Mouse (Mus musculus) forebrain, embryonic 13.5 days (tissue): Measurements from ENCODE around the gene Ankrd34c. TPM values are rescaled to one million over a fixed set of nuclear protein-coding genes. Genes with fewer than 3 reads are reported as not detected.

Experiments
- ATAC-seq: fragments of 200-750 bp; cut with Nextera tagmentation; 2 replicates; pipeline ENCODE4 v1.8.0; 2017
- H3K27ac ChIP-seq: fragments of 300-500 bp; sonication (generic); 2 replicates; pipeline ENCODE4 v1.5.1; 2015; ENCODE audit warnings: inconsistent platforms, mild to moderate bottlenecking, moderate library complexity
- H3K27me3 ChIP-seq: fragments of 300-500 bp; sonication (generic); 2 replicates; pipeline ENCODE4 v1.6.1; 2015; ENCODE audit warnings: mild to moderate bottlenecking, inconsistent platforms
- H3K36me3 ChIP-seq: fragments of 300-500 bp; sonication (generic); 2 replicates; pipeline ENCODE4 v1.6.1; 2015; ENCODE audit warnings: mild to moderate bottlenecking, inconsistent platforms; ENCODE audit not compliant: poor library complexity, severe bottlenecking
- H3K4me1 ChIP-seq: fragments of 300-500 bp; sonication (generic); 2 replicates; pipeline ENCODE4 v1.6.1; 2015; ENCODE audit warnings: inconsistent platforms
- H3K4me2 ChIP-seq: fragments of 300-500 bp; sonication (generic); 2 replicates; pipeline ENCODE4 v1.6.1; 2015; ENCODE audit warnings: inconsistent platforms, mild to moderate bottlenecking, moderate library complexity
- H3K4me3 ChIP-seq: fragments of 300-500 bp; sonication (generic); 2 replicates; pipeline ENCODE4 v1.5.1; 2015; ENCODE audit warnings: mild to moderate bottlenecking, inconsistent platforms
- H3K9ac ChIP-seq: fragments of 300-500 bp; sonication (generic); 2 replicates; pipeline ENCODE4 v1.6.1; 2015; ENCODE audit warnings: mild to moderate bottlenecking, inconsistent platforms
- H3K9me3 ChIP-seq: fragments of 300-500 bp; sonication (generic); replicated peaks from 2 replicates; pipeline ENCODE4 v1.6.1; 2016; ENCODE audit warnings: inconsistent platforms
- WGBS: fragments of 180-500 bp; shearing (Covaris S2); methylation state at CpG from one replicate; pipeline ENCODE4 v1.1.7; 2015; 5-methylcytosine and 5-hydroxymethylcytosine counted together
- polyA plus RNA-seq: library from polyadenylated mRNA; unstranded; fragments of >200 nt; fragmentation: Nextera tagmentation; extraction: Ambion mirVana; gene quantifications from 2 replicates; pipeline ENCODE4 v1.2.1, GENCODE M21; 2015

Gene Ankrd34c
- polyA plus RNA-seq, 1 experiment from 2014 or later = not detected

DNA sequence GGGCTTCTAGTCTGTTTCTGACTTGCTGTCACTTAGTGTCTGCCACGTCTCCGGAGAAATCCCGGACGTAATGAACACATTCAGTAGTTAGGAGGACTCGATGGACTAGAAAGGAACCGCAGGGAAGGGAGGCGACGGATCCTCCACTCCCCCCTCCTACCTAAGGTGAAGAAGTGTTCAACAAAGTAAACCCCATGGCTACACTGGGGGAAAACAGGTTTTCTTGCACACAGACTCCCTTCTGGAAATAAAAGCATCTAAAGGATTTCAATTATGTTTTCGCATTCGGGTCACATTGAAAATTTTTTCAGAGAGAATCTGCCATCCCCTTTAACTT, 33.1 kb downstream of the Ankrd34c start:
- Histone ChIP-seq H3K9me3 (no peaks in the 10 kb centered on the region), H3K36me3 (peaks cover 17% of the 10 kb centered on the region; the same call in 1 of the 2 replicates), H3K27ac (peak overlapping the region; percentile 70), H3K4me3 (peak overlapping the region; percentile 49), H3K4me1 (peaks cover 7% of the 10 kb centered on the region), H3K27me3 (no peaks in the 10 kb centered on the region), H3K4me2 (peak overlapping the region; percentile 90), H3K9ac (peak overlapping the region; percentile 74)
- 9% methylated on average over 10 of the region's 10 CpGs for WGBS
- no peak; the same call in 1 of the 2 replicates for ATAC-seq

DNA sequence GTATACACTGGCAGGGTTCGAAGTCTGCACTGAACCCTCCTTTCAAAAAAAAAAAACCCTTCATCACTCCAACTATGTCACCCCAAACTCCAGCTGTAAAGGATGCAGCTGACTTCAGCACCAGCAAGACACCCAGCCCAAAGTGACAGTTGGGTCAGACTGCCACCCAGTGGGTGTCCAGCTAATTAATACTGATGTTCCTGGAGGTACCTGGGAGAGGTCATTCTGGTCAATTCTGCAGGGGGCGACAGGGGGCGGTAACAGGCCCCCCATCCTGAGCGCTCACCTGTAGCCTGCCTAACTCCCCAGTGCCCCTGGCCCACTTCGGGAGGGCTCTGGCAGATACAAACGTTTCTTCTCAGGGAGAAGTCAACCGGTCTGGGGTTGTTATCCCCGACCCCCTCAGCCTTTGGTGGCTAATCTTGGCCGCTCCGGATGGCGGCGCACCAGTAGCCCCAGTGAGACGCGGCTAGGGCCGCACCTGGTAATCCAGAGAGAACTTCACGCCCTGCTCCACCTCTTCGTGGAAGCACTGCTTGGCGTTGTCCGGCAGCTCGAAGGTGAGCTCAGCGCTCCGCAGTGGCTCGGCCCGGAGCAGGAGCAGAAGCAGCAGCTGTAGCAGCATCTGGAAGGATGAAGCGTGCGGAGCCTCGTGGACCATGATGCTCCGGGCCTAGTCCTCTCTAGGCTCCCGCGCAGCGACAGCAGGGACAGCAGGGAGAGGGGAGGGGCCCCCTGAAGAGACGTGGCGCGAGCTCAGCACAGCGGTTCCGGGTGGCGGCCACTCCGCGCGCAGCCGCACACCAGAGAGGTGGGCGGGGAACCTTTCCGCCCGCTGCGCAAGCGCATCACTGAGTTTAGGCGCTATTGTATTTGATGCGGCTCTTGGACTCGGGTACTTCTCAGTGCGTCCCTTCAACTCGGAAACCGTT, 33.7 kb downstream of the Ankrd34c start, which contains the start of gene Tmed3:
TSS of gene Tmed3 (minus strand) at position 804 of the 932 bp plus-strand sequence.
- H3K9ac ChIP-seq = peak within 1 kb of the TSS; percentile 74
- H3K27me3 ChIP-seq = no peaks in the 10 kb centered on the region
- H3K4me1 ChIP-seq = peaks cover 7% of the 10 kb centered on the region
- 2% methylated on average over 45 of the region's 52 CpGs for WGBS
- peak; percentile 100 for ATAC-seq
- H3K4me3 ChIP-seq = peak within 1 kb of the TSS; percentile 49
- peak within 1 kb of the TSS; percentile 90 for H3K4me2 ChIP-seq
- peaks cover 23% of the 10 kb centered on the region for H3K36me3 ChIP-seq
- H3K9me3 ChIP-seq = no peaks in the 10 kb centered on the region
- peak within 1 kb of the TSS; percentile 70 for H3K27ac ChIP-seq

DNA sequence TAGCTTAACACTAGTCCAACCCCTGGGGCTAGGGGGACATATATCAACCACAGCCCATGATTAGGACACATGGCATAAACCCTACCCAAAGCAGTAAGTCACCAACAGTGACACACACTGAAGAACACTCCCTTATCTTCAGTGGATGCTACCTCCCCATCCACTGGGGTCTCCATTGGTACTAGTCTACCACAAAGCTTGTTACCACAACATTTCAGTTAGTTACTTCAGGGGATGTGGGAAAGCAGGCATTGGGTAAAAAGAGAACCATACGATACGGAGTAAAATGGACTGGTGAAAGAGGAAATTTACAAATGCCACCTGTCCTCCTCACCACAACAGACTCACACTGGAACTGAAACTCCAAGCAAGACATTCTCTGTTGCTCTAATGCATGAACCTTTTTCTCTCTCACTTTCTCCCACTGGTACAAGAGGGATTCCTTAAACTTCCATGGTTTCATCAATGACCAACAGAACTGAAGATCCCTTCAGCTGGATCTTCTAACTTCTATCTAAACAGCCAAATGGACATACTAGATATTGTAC, 37.3 kb downstream of the Ankrd34c start:
- 98% methylated on average over 2 of the region's 2 CpGs for WGBS
- ATAC-seq = no peak
- peaks cover 7% of the 10 kb centered on the region for H3K4me1 ChIP-seq

DNA sequence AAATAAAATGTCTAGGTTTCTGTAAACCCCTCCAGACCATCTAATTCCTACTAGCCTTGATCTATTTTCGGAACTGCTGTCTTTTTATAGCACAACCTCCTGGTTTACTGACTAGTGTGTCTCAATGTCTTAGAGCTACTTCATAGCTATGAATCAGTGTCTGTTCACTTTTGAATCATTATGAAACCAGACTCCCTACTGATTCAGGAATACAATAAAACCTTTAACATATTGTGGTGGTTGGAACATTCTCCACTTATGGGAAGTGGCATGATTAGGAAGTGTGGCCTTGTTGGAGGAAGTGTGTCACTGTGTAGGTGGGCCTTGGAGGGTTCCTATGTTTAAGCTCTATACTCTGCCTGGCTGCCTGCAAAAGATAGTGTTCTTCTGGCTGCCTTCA, 43.1 kb downstream of the Ankrd34c start:
- Histone ChIP-seq H3K36me3 (peaks cover 24% of the 10 kb centered on the region), H3K27ac (no peak overlapping the region), H3K4me3 (no peak overlapping the region), H3K9me3 (no peaks in the 10 kb centered on the region), H3K9ac (no peak overlapping the region), H3K27me3 (no peaks in the 10 kb centered on the region), H3K4me2 (no peak overlapping the region), H3K4me1 (no peaks in the 10 kb centered on the region)
- 89% methylated on average over 1 of the region's 1 CpGs for WGBS
- ATAC-seq = no peak

More for the DNA sequence above, 37.3 kb downstream of the Ankrd34c start:
- Histone ChIP-seq H3K9ac (no peak overlapping the region), H3K36me3 (peaks cover 41% of the 10 kb centered on the region), H3K27ac (no peak overlapping the region), H3K9me3 (no peaks in the 10 kb centered on the region), H3K4me3 (no peak overlapping the region), H3K27me3 (no peaks in the 10 kb centered on the region), H3K4me2 (no peak overlapping the region)

DNA sequence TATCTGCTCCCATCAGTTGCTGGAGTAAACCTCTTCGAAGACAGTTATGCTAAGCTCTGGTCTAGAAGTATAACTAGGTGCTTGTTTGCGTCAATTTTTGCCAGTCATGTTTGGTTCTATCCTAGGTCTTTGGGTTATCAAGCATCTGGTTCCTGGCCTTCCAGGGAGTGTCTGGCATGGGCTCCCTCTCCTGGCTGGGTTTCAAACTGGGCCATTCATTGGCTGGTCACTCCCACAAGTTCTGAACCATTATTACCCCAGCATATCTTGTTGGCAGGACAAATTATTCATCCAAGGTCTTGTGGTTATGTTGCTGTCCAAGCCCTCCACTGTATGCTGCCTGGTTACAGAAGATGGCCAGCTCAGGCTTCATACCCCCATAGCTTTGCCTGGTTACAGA, 44.6 kb downstream of the Ankrd34c start:
- no peak overlapping the region for H3K4me2 ChIP-seq
- no peaks in the 10 kb centered on the region for H3K9me3 ChIP-seq
- no peak overlapping the region for H3K27ac ChIP-seq
- no peak overlapping the region for H3K9ac ChIP-seq
- peaks cover 10% of the 10 kb centered on the region for H3K36me3 ChIP-seq
- H3K4me1 ChIP-seq = no peaks in the 10 kb centered on the region
- no peak overlapping the region for H3K4me3 ChIP-seq
- no peak for ATAC-seq
- whole genome bisulfite sequencing = 96% methylated on average over 2 of the region's 2 CpGs
- H3K27me3 ChIP-seq = no peaks in the 10 kb centered on the region

DNA sequence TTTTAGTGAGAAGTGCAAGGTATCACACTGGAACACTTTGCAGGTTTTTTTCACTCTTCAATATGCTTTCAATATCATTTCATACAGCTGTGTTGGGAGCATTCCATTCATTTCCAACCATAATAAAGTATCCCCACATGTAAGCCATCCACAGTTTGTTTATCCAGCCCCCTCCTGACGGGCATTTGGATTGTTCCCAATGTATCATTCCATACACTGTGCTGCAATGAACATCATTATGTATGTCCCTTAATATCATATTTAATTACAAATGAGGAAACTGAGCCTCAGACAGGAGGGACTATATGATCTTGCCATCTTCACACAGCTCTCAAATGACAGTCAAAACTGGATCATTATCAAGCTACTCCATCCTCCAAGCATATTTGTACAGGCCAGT, 49.1 kb downstream of the Ankrd34c start:
- WGBS = 80% methylated on average over 1 of the region's 1 CpGs
- no peak for ATAC-seq

DNA sequence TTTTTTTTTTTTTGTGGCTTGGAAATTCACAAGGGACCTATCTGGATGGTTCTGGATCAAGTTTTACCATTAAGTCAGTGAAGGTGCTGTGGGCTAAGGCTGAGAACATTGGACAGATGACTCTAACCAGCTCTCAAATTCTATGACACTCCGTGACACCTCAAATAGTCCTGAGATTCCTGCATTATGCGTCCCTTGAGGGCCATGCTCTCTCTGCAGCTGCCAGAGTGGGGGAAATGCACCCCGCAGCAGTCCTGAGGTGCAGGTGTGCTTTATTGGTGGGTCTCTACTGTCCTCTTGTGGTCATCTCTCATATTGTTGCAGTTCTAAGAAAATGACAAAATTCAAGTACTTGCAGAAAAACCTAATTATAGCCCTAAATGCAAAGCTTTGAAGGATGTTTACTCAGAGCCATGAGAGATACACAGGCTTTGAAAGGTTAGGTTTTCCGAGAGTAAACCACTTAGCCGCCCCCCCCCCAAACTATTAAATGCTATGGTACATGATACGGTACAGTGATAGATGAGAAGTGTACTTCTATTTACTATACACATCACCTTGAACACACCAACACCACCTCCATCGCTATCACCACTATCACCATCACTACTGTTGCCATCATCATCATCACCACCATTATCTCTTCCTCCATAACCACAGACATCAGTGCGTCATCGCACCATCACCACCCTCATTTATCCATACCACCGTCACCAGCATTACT, 50.6 kb downstream of the Ankrd34c start:
- peak; percentile 75 for ATAC-seq
- Histone ChIP-seq H3K4me2 (no peak overlapping the region), H3K4me1 (no peaks in the 10 kb centered on the region), H3K9me3 (no peaks in the 10 kb centered on the region), H3K27me3 (no peaks in the 10 kb centered on the region), H3K27ac (no peak overlapping the region), H3K4me3 (no peak overlapping the region), H3K9ac (no peak overlapping the region), H3K36me3 (no peaks in the 10 kb centered on the region)
- WGBS = 61% methylated on average over 10 of the region's 10 CpGs

More for the DNA sequence above, 49.1 kb downstream of the Ankrd34c start:
- Histone ChIP-seq H3K4me3 (no peak overlapping the region), H3K4me2 (no peak overlapping the region), H3K4me1 (no peaks in the 10 kb centered on the region), H3K27ac (no peak overlapping the region), H3K9me3 (no peaks in the 10 kb centered on the region), H3K9ac (no peak overlapping the region), H3K27me3 (no peaks in the 10 kb centered on the region), H3K36me3 (no peaks in the 10 kb centered on the region)

DNA sequence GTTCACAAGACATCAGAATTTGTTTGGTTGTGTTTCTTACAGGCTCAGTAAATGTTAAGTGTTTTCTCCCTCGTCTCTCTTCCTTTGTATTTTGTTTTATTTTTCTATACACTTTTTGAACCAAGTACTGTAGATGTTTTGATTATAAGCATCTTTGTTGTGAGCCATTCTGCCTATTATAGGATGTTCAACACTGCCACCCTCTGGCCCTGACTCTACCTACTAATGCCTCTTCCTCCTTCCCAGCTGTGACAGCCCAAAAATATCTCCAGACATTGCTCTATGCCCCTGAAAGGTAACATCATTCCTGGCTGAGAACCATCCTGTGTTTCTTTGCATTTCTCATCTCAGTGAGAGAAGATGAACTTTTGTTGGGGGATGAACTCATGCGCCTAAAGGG, 52.0 kb downstream of the Ankrd34c start:
- H3K4me2 ChIP-seq = no peak overlapping the region
- no peaks in the 10 kb centered on the region for H3K9me3 ChIP-seq
- H3K36me3 ChIP-seq = no peaks in the 10 kb centered on the region
- H3K4me3 ChIP-seq = no peak overlapping the region
- H3K4me1 ChIP-seq = no peaks in the 10 kb centered on the region
- ATAC-seq = no peak
- 67% methylated on average over 2 of the region's 2 CpGs for WGBS
- no peak overlapping the region for H3K9ac ChIP-seq
- no peaks in the 10 kb centered on the region for H3K27me3 ChIP-seq
- H3K27ac ChIP-seq = no peak overlapping the region

DNA sequence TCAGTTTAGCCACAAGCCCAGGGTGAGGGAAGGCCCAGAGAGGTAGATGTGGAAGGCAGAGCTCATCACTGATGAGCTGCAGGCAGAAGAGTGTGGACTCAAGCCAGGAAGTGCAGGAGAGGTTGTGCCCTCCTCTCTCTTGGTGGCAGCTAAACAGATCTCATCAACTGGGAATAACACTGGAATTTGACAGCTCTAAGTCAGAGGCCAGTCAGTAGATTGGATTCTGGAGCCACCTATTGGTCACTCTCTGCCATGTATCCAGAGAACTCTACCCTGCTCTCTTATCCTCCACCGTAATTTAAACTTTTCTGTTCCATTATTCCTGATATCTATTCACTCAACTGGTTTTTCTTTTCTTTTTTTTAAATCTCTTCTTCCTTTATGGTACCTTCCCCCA, 59.3 kb downstream of the Ankrd34c start:
- Histone ChIP-seq H3K27me3 (no peaks in the 10 kb centered on the region), H3K9ac (no peak overlapping the region), H3K4me2 (no peak overlapping the region), H3K4me1 (no peaks in the 10 kb centered on the region), H3K9me3 (no peaks in the 10 kb centered on the region), H3K36me3 (no peaks in the 10 kb centered on the region), H3K27ac (no peak overlapping the region), H3K4me3 (no peak overlapping the region)
- ATAC-seq = peak; percentile 61; the same call in 1 of the 2 replicates
- WGBS = 24% methylated on average over 1 of the region's 1 CpGs

Other genes starting within 250 kb of the Ankrd34c start
- gene Minar1, start 115.3 kb downstream of the Ankrd34c start, polyA plus RNA-seq = 0.19 and 0.34 TPM in 2 replicates
- 40.9 and 42.4 TPM in 2 replicates for gene Tmed3, start 33.4 kb downstream of the Ankrd34c start, polyA plus RNA-seq
- 1.7 and 2.1 TPM in 2 replicates for gene Rasgrf1, start 171.4 kb upstream of the Ankrd34c start, polyA plus RNA-seq